Mouse (Mus musculus) kidney, postnatal 25 days (tissue): ENCODE data around the gene Dmrt3.

ENCODE experiments used
- DNase-seq, 2 experiments: peaks; one replicate each; pipeline ENCODE4 v3.0.0; 2021; ENCODE audit warnings: mixed read lengths in 2 of 2

Dmrt3 gene

DNA sequence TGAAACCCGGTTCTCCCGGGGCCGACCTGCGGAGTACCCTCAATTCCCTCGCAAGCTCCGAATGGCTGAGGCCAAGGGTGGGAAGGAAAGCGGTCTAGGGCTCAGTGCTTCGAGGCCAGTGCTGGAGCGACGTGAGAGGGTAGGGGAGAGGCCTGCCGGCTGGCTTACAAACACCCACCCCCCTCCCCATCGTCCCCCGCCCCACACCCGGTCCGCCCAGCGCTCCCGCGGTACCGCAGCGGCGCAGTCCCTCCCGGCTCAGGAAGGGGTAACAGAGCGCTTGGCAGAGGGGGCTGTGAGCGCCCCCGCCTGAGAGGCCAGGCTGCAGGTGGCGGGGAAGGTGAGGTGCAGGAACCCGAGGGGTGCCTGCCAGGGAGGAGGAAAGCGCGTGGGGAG is at the start of gene Dmrt3:
Dmrt3 (plus strand) TSS at position 287 of the 396 bp plus-strand sequence.
- DNase-seq: no peak

GRCm38 (mm10) chr19:25564430-25564829 is 45.7 kb upstream of the Dmrt3 start:
- DNase-seq: no peak

- DNase-seq: no peak
These were observed 40.3 kb upstream of the Dmrt3 start for GRCm38 (mm10) chr19:25569778-25570177.

GRCm38 (mm10) chr19:25574431-25574830 is 35.7 kb upstream of the Dmrt3 start:
- no peak for DNase-seq

GRCm38 (mm10) chr19:25574981-25575814 is 34.9 kb upstream of the Dmrt3 start:
- DNase-seq: no peak

GRCm38 (mm10) chr19:25578358-25578757 is 31.7 kb upstream of the Dmrt3 start:
- DNase-seq: no peak

DNA sequence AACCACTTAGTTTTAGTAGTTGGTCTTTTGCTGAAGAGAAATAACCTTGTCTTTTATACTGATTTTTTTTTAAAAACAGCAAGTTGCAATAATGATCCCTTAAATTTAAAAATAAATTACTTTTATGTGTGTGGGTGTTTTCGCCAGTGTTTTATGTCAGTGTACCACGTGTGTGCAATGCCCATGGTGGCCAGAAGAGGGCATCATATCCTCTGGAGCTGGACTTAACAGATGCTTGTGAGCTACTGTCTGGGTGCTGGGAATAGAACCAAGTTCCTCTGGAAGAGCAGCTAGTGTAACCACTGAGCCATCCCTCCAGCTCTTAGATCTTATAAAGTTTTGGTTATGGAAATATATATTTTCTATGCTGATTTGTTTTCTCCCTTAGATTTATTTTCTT is 30.7 kb upstream of the Dmrt3 start:
- DNase-seq: peak in 1 of 2 experiments; percentile 5

- no peak for DNase-seq
These were observed 12.3 kb upstream of the Dmrt3 start for GRCm38 (mm10) chr19:25597717-25598232.

DNA sequence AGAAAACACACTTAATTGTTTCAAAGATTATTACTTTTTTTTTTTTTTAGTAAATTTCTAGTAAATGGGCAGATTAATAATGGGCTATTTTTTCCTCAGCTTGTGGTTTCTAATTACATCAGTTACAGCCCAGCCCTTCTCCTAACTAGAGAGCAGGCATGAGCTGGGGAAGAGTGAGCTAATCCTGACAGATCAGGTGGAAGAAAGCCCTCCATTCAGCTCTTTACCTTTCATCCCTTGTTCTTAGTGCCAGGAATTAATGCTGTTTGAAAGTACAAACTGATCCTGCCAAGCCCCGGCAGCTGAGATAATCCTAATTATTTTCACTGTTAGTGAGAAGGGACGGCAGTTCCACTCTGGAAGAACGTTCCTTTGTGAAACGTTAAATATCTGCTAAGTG is 11.5 kb upstream of the Dmrt3 start:
- no peak for DNase-seq

GRCm38 (mm10) chr19:25601966-25602365 is 8.1 kb upstream of the Dmrt3 start:
- no peak for DNase-seq

- DNase-seq: no peak
These were observed 2.5 kb upstream of the Dmrt3 start for GRCm38 (mm10) chr19:25607461-25608205.

- DNase-seq: no peak
These were observed 1.9 kb upstream of the Dmrt3 start for GRCm38 (mm10) chr19:25608206-25608580.

DNA sequence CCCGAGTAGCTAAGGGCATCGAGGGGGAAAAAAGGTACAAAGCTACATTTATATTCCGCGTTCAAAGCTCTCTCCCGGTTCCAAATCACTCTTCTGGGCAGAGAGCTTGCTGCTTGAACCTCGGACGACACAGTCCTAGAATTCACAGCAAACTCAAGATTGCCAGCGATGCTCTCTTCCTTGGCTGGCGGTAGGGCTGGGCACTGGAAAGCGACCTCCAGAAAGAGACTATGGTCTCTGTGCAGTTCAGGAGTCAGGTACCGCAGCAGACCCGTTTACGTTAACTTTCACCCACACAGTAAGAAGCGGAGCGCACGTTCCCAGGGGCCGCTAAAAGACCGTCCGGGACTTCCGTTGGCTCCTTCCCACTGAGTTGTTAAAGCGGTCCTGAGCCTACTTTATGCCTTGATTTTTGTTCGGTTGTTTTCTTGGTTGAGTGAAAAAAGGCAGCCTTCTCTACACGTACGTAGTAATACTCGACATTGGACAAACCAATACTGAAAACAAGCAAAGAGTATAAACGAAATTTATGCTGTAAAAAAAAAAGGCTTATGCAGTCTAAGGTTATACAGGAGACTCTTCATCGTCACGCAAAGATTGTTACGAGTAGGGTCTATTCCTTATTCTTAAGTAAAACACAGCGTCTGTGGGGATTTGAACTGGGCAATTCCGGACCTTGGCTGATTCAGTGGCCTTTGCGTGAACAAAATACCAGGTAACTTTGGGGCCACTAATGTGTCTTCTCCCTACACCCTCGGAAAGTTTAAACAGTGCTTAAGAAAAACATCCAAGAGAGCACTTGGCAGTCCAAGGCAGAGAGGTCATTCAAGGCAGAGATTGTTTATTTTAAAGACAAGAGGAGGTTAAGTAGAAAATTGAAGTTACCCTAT is 895 bp upstream of the Dmrt3 start:
- DNase-seq: peak in 1 of 2 experiments; percentile 6

DNA sequence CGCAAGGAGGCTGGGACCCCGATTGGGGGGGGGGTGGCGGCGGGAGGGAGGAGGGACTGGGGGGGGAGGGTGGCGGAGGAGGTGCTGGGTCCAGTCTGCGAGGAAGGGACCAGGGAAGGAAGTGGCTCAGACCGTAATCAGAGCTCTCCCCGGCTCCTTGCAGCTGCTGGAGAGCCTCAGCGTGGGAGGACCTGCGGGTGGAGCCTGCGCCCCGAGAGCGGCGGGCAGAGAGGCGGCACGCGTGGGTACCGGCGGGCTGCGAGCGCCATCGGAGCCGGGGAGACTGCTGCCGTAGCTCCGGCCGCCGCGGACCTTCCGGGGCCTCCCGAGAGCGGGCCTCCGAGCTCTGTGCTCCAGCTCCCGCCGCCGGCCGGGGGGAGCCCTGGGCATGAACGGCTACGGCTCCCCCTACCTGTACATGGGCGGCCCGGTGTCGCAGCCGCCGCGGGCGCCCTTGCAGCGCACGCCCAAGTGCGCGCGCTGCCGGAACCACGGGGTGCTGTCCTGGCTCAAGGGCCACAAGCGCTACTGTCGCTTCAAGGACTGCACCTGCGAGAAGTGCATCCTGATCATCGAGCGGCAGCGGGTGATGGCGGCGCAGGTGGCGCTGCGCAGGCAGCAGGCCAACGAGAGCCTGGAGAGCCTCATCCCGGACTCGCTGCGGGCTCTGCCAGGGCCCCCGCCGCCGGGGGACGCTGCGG is 460 bp downstream of the Dmrt3 start:
- DNase-seq: no peak

DNA sequence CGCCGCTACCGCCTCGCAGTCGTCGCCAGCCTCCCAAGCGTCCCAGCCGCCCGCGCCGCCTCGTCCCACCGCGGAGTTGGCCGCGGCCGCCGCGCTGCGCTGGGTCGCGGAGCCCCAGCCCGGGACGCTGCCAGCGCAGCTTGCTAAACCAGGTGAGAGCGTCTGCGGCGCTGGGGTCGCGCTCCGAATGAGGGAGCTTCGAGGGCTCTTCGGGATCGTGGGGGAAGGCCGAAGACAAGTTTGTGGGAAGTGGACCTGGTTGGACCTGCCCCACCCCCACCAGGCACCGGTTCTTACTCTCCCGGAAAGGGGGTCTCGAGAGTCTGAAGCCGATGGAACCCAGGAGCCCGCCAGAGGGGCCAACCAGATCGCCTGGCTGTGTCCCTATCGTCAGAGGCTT is 1.0 kb downstream of the Dmrt3 start:
- no peak for DNase-seq

GRCm38 (mm10) chr19:25611876-25612805 is 2.0 kb downstream of the Dmrt3 start:
- no peak for DNase-seq

- DNase-seq: no peak
These were observed 2.8 kb downstream of the Dmrt3 start for GRCm38 (mm10) chr19:25612806-25613295.

DNA sequence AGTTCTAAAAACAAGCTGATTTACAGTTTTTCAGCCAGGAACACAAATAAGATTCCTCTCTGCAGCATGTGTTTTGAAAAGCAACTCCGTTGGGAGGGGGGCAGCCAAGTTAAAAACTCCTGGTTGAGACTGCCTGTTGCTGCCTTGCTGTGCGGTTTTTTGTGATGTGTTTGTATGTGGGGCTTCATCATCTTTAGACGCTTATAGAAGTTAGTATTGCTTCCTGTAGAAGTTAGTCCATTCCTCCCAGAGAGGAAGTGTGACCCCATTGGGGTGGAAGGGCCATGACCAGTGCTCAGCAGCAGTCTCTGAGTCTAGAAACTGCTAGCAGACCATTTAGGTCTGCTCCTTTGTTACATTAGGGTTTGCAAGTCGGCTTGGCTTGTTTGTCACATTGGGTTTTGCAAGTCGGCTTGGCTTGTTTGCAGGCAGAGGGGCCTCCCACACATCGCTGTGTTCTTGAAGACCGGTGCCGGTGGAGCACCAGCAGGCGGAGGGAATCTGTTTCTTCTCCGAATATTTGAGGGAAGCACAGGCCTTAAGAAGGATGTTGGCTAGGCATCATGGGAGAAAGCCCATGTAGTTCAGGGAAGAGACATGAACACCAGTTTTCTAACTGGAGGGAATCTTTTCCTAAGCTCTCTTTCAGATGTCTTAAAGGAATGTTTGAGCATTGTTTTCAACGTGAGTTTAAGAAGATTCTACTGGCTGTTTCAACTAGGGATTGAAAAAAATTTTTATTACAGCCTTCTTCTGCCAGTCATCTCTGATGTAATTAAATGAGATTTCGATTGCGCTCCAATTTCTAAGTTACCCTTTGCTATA is 3.6 kb downstream of the Dmrt3 start:
- DNase-seq: no peak

GRCm38 (mm10) chr19:25615889-25616288 is 5.8 kb downstream of the Dmrt3 start:
- no peak for DNase-seq
